Mouse (Mus musculus): ENCODE measurements around the gene Msl3.
"Not testable (repeated sequence)": the region's sequence is repeated elsewhere in the genome, so short reads cannot be mapped to it uniquely, and the experiment has no call there.

The Msl3 gene

GRCm38 (mm10) chrX:168673525-168674406 is at the start of gene Msl3:
TSS of gene Msl3 (minus strand) at chrX:168673898.
- peak; percentile 99 for DNase-seq

GRCm38 (mm10) chrX:168717969-168718368 is 44.3 kb upstream of the Msl3 start:
- DNase-seq = no peak

GRCm38 (mm10) chrX:168674407-168674962 is 787 bp upstream of the Msl3 start:
- DNase-seq = no peak

- DNase-seq = no peak
Measured at GRCm38 (mm10) chrX:168672913-168673524, 679 bp downstream of the Msl3 start.

DNA sequence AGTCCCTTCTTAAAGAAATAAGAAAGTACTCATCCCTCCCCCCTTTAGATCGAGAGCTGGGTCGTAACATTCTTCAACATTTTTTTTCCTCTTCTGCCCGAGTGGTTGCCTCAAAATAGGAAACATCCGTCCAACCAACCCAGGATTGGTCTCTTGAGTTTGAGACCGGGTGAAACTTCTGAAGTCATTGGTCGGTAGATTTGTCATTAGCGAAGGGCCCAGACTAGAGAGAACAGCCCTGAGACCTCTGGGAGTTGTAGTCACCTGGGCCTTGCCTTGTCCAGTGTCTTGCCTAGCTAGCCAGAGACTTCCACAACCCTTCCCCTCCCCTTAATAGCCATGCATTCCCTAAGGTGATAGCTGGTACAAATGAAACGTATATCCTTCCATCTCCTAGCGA is 1.3 kb downstream of the Msl3 start:
- DNase-seq = peak; percentile 99

DNA sequence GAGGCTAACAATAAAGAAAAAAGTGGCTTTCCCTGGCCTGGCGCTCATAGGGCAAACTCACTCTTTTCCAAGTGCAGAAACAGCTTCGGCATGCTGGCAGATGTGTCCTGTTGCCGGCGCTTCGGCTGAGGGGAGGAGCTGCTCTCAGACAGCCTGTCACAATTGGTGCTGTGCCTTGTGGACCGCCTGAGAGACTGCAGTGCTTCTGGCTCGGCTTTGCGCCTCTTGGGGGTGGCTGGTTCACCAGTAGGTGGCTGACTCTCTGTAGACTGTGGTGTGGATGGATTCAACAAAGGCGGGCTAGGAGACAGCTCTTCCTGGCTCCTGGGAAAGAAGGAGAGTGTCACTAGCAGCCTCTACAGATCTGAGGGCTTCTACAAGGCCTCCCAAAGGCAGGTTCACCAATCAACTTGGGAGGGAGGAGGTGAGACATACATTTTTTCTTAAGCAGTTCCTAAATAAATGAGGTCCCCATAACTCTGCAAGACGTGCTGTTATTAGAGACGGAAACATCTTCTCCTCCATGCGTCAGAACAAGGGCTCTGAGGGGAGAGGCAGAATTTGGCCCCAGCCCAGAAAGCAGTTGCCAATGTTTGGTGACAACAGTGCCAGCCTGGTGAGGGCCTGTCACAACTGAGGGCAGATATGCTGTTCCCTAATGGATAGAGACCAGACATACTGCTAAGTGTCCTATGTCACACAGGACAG is 9.6 kb downstream of the Msl3 start:
- peak; percentile 94 for DNase-seq

- DNase-seq = no peak
Measured at GRCm38 (mm10) chrX:168660236-168660635, 13.5 kb downstream of the Msl3 start.

DNA sequence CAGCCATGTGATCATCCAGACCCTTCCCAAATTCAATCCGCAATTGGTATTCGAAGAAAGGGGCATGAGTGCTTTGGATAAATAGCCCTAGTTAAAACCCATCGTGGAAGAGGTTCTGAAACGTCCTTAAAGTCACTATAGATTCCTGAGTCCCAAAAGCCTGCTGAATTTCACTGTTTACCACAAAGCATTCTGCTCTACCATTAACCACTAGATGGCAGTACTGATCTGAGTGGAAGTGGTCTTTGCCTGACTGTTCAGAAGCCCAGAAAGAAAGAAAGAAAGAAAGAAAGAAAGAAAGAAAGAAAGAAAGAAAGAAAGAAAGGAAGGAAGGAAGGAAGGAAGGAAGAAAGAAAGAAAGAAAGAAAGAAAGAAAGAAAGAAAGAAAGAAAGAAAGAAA is 13.9 kb downstream of the Msl3 start:
- not testable (repeated sequence) for DNase-seq

- DNase-seq = no peak
Measured at GRCm38 (mm10) chrX:168659275-168659674, 14.4 kb downstream of the Msl3 start.

GRCm38 (mm10) chrX:168657795-168658194 is 15.9 kb downstream of the Msl3 start:
- no peak for DNase-seq

- no peak for DNase-seq
Measured at GRCm38 (mm10) chrX:168649336-168649735, 24.4 kb downstream of the Msl3 start.

DNA sequence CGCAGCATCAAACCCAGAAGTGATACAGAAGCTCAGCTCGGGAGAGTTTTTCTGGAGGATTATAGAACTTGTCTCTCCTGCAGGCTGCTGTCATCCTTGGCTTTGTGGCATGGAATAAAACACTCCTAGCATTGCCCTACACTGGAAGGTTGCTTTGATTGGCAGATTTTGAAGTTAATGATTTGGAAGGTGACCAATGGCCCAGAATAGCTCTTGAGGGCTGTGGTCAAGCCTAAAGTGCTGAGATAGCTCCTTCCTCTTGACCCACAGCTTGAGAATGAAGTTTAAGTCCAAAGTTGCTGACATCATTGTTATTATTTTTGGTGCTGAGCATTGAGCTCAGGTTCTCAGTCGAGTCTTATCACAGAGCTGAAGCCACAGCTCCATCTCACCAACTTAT is 26.0 kb downstream of the Msl3 start:
- peak; percentile 87 for DNase-seq

DNA sequence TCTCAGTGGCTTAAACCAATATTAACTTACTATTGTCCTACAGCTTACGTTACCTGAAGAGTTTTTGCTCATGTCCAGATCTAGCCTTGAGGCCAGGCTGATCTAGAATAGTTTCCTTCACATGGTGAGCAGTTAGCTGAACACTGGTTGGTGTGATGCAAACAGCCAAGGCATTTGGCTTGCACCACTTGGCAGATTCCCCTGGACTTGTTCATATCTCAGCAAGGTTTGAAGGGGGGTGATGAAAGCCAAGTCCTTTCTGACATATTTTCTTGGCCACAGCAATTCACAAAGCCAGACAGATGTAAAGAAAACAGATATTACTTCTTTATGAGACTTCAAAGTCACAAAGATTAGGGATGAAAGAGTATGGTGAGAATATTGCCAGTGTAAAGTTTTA is 30.2 kb downstream of the Msl3 start:
- DNase-seq = no peak

- peak; percentile 96 for DNase-seq
Measured at GRCm38 (mm10) chrX:168639556-168640356, 33.9 kb downstream of the Msl3 start.

Data from heart, adult 11 months (tissue).